Mouse (Mus musculus): ENCODE measurements around the gene Myo10. TPM values are rescaled to one million over a fixed set of nuclear protein-coding genes. Genes with fewer than 3 reads are reported as not detected.

Myo10 gene
- polyA plus RNA-seq, 1 experiment: 0.45 TPM

- Histone ChIP-seq H3K36me3 (ENCODE audit: control insufficient read depth) (no peaks in the 10 kb centered on the region), H3K4me1 (ENCODE audit: control insufficient read depth) (peaks cover 13% of the 10 kb centered on the region), H3K27me3 (ENCODE audit: control insufficient read depth) (no peaks in the 10 kb centered on the region), H3K4me3 (replicated peaks) (no peak overlapping the region), H3K9me3 (ENCODE audit: control insufficient read depth, low read length) (no peaks in the 10 kb centered on the region)
- TF ChIP-seq GATA1 (IDR thresholded peaks at IDR 0.05; ENCODE audit: low read length): no peak
- TF ChIP-seq TAL1 (IDR thresholded peaks at IDR 0.05; ENCODE audit: low read length): no peak
These were observed 18.1 kb upstream of the Myo10 start for GRCm38 (mm10) chr15:25604231-25604630.

- no peaks in the 10 kb centered on the region for H3K36me3 ChIP-seq (ENCODE audit: control insufficient read depth)
- no peak for TF ChIP-seq TAL1 (IDR thresholded peaks at IDR 0.05; ENCODE audit: low read length)
- no peak for TF ChIP-seq GATA1 (IDR thresholded peaks at IDR 0.05; ENCODE audit: low read length)
- H3K4me3 ChIP-seq (replicated peaks): no peak overlapping the region
- H3K9me3 ChIP-seq (ENCODE audit: control insufficient read depth, low read length): no peaks in the 10 kb centered on the region
- H3K27me3 ChIP-seq (ENCODE audit: control insufficient read depth): no peaks in the 10 kb centered on the region
- peaks cover 21% of the 10 kb centered on the region for H3K4me1 ChIP-seq (ENCODE audit: control insufficient read depth)
These were observed 16.9 kb upstream of the Myo10 start for GRCm38 (mm10) chr15:25605376-25605775.

GRCm38 (mm10) chr15:25608742-25609141 lies 13.6 kb upstream of the Myo10 start:
- TF ChIP-seq TAL1 (IDR thresholded peaks at IDR 0.05; ENCODE audit: low read length) (peak; percentile 17; the same call in 1 of the 3 replicates), GATA1 (IDR thresholded peaks at IDR 0.05; ENCODE audit: low read length) (no peak)
- peak overlapping the region; percentile 10 for H3K4me3 ChIP-seq (replicated peaks)
- H3K4me1 ChIP-seq (ENCODE audit: control insufficient read depth): peaks cover 21% of the 10 kb centered on the region
- H3K27me3 ChIP-seq (ENCODE audit: control insufficient read depth): no peaks in the 10 kb centered on the region
- no peaks in the 10 kb centered on the region for H3K36me3 ChIP-seq (ENCODE audit: control insufficient read depth)
- H3K9me3 ChIP-seq (ENCODE audit: control insufficient read depth, low read length): no peaks in the 10 kb centered on the region

- TF ChIP-seq GATA1 (IDR thresholded peaks at IDR 0.05; ENCODE audit: low read length) (no peak), TAL1 (IDR thresholded peaks at IDR 0.05; ENCODE audit: low read length) (no peak)
- no peak overlapping the region for H3K4me3 ChIP-seq (replicated peaks)
- no peaks in the 10 kb centered on the region for H3K27me3 ChIP-seq (ENCODE audit: control insufficient read depth)
- no peaks in the 10 kb centered on the region for H3K36me3 ChIP-seq (ENCODE audit: control insufficient read depth)
- peaks cover 21% of the 10 kb centered on the region for H3K4me1 ChIP-seq (ENCODE audit: control insufficient read depth)
- H3K9me3 ChIP-seq (ENCODE audit: control insufficient read depth, low read length): no peaks in the 10 kb centered on the region
These were observed 13.1 kb upstream of the Myo10 start for GRCm38 (mm10) chr15:25609253-25609652.

DNA sequence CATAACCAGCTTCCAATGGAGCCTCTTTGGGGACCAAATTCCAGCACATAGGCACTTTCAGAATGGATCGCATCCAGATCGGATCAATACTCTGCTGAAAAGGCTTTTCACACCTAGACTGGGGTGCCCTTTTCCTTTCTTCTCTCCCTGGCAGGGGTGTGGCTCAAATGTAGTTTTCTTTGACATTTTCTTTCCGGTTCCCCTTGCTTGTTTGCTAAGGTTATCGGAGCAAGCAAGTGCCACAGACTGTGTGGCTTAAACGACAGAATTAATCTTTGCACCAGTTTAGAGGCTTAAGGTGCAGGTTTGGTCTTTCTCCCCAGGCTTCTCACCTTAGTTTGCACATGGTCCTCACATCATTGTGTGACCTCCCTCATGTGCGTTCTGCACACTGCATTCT lies 11.1 kb upstream of the Myo10 start:
- Histone ChIP-seq H3K4me3 (replicated peaks) (no peak overlapping the region), H3K4me1 (ENCODE audit: control insufficient read depth) (peaks cover 21% of the 10 kb centered on the region), H3K27me3 (ENCODE audit: control insufficient read depth) (no peaks in the 10 kb centered on the region), H3K36me3 (ENCODE audit: control insufficient read depth) (no peaks in the 10 kb centered on the region), H3K9me3 (ENCODE audit: control insufficient read depth, low read length) (no peaks in the 10 kb centered on the region)
- TF ChIP-seq TAL1 (IDR thresholded peaks at IDR 0.05; ENCODE audit: low read length) (no peak), GATA1 (IDR thresholded peaks at IDR 0.05; ENCODE audit: low read length) (no peak)

- Histone ChIP-seq H3K27me3 (ENCODE audit: control insufficient read depth) (peaks cover 40% of the 10 kb centered on the region), H3K4me1 (ENCODE audit: control insufficient read depth) (peaks cover 15% of the 10 kb centered on the region), H3K36me3 (ENCODE audit: control insufficient read depth) (no peaks in the 10 kb centered on the region), H3K4me3 (replicated peaks) (no peak overlapping the region), H3K9me3 (ENCODE audit: control insufficient read depth, low read length) (peaks cover 7% of the 10 kb centered on the region)
- no peak for TF ChIP-seq TAL1 (IDR thresholded peaks at IDR 0.05; ENCODE audit: low read length)
- no peak for TF ChIP-seq GATA1 (IDR thresholded peaks at IDR 0.05; ENCODE audit: low read length)
These were observed 1.8 kb upstream of the Myo10 start for GRCm38 (mm10) chr15:25620560-25620959.

- Histone ChIP-seq H3K27me3 (ENCODE audit: control insufficient read depth) (peaks cover 40% of the 10 kb centered on the region), H3K4me3 (replicated peaks) (peak overlapping the region; percentile 65), H3K9me3 (ENCODE audit: control insufficient read depth, low read length) (peaks cover 7% of the 10 kb centered on the region), H3K4me1 (ENCODE audit: control insufficient read depth) (peaks cover 15% of the 10 kb centered on the region), H3K36me3 (ENCODE audit: control insufficient read depth) (no peaks in the 10 kb centered on the region)
- no peak for TF ChIP-seq GATA1 (IDR thresholded peaks at IDR 0.05; ENCODE audit: low read length)
These were observed 750 bp upstream of the Myo10 start for GRCm38 (mm10) chr15:25621351-25622199.

DNA sequence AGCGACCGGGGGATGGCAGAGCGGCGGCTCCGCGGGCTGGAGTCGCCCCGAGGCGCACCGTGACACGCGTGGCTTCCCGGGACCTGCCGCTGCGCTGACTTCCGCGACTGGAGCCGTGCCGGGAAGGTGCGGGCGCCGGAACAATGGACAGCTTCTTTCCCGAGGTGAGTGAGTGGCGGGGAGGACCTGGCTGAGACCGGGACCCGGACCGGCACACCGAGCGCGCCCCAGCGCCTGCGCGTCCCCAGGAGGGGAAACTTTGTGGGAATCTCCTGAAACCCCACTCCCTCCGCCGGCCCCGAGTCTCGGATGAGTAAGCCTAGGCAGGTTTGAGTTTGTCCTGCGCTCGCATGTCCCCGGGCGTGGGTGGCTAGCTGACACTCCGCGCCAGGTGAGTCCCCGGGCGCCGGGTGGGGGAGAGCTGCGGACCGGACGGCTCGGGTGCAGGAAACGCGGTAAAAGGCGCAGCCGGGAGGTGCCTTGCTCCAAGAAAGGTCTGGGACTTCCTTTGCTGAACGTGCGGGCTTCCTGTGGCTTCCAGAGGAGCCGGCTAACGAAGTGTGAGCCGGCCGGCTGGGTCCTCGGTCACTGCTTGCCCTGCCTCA lies 644 bp downstream of the Myo10 start:
- no peaks in the 10 kb centered on the region for H3K36me3 ChIP-seq (ENCODE audit: control insufficient read depth)
- H3K9me3 ChIP-seq (ENCODE audit: control insufficient read depth, low read length): peaks cover 7% of the 10 kb centered on the region
- TF ChIP-seq GATA1 (IDR thresholded peaks at IDR 0.05; ENCODE audit: low read length) (no peak), TAL1 (IDR thresholded peaks at IDR 0.05; ENCODE audit: low read length) (no peak)
- peak overlapping the region; percentile 65 for H3K4me3 ChIP-seq (replicated peaks)
- H3K27me3 ChIP-seq (ENCODE audit: control insufficient read depth): peaks cover 40% of the 10 kb centered on the region
- H3K4me1 ChIP-seq (ENCODE audit: control insufficient read depth): peaks cover 15% of the 10 kb centered on the region

DNA sequence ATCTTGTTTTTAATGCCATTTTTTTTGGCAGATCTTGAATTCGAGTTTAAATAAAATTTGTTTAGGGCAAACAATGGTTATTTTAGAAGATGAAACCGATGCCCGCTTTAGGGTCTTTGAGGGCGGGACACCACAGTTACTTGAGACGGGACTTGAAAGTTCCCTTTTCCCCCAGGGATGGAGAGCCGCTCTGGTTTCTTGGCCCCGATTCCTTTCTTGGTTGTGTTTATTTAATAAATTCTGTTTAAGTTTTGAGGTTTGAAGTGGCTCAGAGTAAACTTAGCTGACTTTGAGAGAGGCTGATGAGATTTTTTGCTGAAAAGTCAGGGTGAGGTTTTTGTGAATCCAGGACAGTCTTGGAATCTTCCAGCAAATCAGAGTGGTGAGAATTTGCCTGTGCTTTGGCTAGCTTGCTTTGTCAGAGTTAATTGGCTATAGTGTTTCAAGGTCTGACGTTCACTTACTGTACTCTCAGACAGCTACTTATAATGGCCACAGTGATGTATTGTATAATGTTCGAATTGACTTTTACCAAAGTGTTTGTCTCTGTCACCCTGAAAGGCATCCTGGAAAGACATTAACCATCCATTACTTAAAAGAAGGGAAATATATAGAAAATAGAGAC lies 1.3 kb downstream of the Myo10 start:
- no peak for TF ChIP-seq TAL1 (IDR thresholded peaks at IDR 0.05; ENCODE audit: low read length)
- TF ChIP-seq GATA1 (IDR thresholded peaks at IDR 0.05; ENCODE audit: low read length): no peak
- peaks cover 7% of the 10 kb centered on the region for H3K9me3 ChIP-seq (ENCODE audit: control insufficient read depth, low read length)
- peak overlapping the region; percentile 65 for H3K4me3 ChIP-seq (replicated peaks)
- H3K36me3 ChIP-seq (ENCODE audit: control insufficient read depth): no peaks in the 10 kb centered on the region
- peaks cover 40% of the 10 kb centered on the region for H3K27me3 ChIP-seq (ENCODE audit: control insufficient read depth)
- peaks cover 15% of the 10 kb centered on the region for H3K4me1 ChIP-seq (ENCODE audit: control insufficient read depth)
